Mouse (Mus musculus) lung, postnatal 10 days (tissue): ENCODE measurements at regions not wholly inside any gene's neighbourhood (a gene's known extent, or its start where the extent isn't known, plus 50 kb on each side); places are given as distances from the start of the nearest gene placed in this dataset.
"Not testable (repeated sequence)": the region's sequence is repeated elsewhere in the genome, so short reads cannot be mapped to it uniquely, and the experiment has no call there.

Experiments used
- DNase-seq: peaks from one replicate; pipeline ENCODE4 v3.0.0; 2021

DNA sequence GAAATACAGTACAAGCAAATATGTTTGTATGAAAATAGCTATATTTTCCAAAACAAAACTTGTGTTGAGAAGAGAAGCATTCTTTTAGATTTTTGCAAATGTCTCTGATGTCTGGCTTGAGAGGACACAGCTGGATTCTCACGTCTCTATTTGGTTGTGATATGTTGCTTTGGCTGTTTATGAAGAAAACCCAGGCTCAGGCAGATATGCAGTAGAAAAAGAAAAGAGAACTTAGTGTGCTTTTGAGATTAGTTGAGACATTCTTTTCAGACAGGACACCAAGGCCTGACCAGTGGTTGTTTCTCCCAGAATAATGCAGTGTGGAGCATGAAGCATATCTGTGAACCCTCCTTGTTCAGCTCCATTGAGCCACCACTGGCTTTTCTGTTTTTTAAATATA is 178.8 kb upstream of the Mamld1 start:
- peak; percentile 2 for DNase-seq

DNA sequence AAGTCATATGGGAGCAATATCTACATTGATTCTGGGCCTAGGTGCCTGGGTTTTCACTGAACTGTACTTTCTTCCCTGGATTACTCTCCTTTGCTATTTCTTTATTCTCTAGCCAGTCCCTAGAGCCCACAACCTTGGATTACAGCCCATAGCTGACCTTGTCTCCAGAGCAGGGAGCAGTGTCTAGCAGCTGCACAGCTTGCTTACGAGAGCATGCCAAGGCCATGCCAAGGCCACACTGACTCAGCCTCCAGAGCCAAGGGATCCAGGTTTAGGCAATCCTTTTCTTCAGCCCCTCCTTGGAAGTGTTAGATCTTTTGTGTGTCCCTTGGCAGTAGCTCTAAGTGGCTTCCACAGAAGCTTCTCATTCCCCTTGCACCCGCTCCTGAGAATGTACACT is 168.7 kb upstream of the Mamld1 start:
- no peak for DNase-seq

DNA sequence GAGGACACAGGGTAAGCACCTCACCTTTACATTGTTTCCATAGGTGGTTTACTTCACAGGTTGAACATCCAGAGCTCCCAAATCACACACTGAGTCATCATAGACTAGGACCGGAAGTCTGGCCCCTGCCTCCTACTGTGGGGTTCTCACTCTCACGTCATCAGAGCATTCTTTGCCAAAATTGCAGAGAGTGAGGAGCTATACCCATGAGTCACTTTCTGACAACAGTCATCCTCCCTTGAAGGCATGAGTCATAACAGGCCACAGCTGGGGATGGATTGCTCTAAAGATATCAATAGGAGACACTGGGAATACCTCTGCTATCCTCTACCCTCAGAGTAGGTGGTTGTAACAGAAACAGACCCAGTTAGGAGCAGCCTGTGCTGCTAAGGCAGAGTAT is 166.6 kb upstream of the Mamld1 start:
- peak; percentile 3 for DNase-seq

DNA sequence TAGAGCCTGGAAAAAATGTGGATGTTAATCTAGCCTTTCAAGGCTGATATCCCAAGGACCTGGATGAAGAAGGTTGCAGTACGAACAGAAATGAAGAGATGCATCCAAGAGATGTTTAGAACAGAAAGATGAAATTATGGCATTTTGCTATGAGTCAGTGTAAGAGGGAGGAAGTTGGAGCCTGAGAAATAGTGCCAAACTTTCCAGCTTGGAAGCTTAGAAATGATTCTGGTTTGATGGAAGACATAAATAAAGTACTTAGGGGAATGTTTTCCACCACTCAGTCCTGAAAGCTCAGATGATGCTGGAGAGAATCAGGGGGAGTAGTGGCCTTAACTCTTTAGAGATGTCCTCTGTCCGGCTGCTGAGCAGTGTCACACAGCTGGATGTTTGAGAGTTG is 155.5 kb upstream of the Mamld1 start:
- DNase-seq: no peak

DNA sequence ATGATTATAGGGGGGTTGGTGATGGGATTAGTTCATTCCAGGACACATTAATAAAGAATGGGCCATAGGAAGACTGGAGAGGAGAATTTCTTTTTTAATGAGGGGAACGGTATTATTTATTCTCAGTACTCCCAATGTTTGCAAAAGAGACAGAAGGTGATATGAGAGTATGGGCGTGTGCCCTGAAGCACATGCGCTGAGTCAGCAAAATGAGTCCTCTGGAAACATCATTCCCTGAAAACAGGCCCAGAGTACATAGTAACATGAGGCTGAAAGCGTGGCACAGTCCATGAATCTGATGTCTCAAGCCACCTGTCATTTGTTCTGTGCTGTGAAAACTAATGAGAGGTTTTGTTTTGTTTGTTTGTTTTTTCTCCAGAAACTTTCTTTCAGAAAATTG is 154.5 kb upstream of the Mamld1 start:
- DNase-seq: no peak

DNA sequence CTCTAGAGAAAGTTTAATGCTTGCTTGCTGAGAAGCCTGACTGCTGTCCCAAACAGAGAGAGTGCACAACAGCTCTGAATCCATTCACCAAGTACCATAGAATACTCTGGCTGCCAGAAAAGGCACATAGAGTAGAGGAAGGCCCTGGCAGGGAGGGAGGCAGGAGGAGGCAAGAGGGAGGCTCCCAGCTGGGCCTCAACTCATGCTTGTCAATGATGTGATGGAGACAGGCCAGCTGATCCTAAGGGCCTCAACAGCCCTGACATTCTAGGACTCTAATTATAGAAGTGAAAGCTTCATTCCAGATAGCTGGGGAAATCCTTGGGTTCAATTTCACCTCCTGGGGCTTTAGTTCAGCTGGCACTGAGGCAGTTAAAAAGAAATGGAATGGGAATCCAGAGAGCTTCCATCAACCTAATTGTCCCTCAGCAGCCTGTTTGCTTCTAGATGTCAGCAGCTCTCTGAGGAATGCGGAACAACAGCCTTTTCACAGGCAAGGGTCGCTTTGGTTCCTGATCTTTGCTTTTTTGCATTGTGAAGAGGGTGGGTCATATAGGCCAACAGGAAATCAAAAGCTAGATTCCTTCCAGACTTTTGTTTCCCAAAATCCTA is 152.8 kb upstream of the Mamld1 start:
- peak; percentile 33 for DNase-seq

DNA sequence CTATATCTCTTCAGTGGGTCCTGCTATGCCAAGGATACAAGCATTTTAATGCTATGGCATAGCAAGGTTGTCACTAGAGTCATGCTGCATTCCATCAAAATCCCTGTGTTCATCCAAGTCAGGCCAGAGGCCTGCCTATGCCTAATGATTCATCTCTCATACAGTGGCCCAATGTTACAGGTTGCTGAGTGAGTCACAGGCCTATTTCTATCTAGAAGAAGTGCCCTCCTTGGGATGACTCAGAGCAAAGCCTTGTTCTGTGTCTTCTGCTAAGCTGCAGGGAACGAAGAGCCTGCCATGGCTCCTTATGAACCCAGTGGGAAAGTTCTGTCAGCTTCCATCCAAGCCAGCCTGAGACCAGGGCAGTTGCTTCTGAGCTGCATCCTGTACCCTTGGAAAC is 151.2 kb upstream of the Mamld1 start:
- DNase-seq: not testable (repeated sequence)

DNA sequence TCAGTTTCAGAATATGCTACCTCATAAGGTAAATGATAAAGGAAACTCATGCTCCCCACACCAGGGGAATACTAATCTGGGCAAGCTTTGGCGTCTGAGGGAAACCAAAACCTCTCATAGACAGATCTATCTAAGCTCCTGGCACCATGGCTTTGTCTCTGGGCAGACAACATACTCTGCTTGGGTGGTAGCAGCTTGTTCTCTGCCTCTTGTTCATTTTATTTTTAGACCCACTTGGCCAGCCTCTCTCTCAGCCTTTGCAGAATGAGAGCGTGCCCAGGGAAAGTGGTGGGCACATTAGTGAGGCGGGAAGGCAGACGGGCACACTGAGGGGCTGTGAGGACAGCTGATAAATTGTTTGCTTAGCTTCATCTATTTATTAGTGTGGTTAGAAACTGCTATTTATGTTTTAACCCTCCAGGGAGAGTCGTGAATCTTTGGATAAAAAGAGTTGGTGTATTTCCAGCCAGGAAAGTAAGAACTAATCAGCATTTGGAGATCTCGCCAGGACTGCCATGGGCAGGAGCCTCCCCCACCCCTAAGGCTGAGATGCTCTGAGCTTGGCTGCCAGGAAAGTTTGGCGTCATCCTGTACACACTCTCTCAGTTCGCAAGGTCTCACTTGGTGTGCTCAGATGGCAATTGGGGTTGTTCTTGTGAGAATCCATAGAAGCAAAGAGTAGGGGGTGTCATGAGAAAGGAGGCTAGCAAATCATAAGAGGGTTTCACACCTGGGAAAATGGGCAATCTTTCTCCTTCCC is 150.2 kb upstream of the Mamld1 start:
- peak; percentile 18 for DNase-seq

DNA sequence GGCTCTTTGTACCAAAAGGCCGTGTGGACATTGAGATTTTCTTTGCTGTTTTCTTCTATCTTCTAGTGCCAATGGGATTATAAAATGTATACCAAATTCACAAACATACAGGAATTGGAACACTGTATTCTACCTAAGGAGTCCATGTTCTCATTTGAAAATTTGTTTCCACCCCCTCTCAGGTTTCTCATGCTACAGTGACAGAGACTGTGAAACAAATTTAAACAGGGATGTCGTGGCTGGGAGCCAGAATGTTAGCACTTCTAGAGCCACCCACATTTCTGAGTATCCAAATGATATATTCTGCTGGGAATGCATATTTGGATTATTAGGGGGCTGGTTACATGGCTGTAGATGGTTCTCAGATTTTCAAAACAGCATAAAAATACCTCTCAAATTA is 124.4 kb upstream of the Mamld1 start:
- no peak for DNase-seq

DNA sequence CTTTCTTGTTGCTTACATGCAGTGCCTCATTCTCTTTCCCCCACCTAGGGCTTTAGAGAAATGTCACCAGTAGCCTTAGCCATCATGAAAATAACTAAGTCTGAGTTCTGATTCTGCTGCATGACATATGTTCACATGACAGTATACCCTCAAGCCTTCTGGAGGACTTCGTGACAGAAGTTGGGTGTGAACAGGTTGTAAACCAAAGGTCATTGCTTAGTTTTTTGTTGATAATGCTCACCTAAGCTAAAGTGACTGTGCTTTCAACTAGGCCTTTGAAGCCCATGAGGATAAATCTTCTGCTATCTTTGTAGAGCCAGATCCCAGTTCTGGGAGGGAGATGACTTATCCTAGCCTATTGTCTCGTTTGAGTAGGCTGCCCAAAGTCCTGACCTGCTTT is 118.1 kb upstream of the Mamld1 start:
- no peak for DNase-seq

DNA sequence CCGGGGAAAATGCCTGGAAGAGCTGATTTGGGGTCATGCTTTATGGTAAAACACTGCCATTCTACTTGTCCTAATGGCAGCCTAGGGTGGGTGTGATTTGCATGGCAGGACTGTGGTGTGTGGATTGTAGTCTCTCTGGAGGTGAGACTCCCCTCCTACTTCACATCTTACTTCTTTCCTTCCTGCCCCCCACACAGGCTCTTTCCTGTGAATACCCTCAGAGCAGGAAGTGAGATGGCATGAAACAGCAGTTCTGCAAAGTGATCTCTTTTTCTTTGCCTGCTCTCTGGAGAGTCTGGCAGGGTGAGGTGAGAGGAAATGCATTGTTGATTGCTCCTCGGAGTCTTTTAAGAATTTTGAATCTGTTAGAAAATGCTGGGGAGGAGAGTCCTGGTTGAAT is 104.7 kb upstream of the Mamld1 start:
- DNase-seq: no peak

DNA sequence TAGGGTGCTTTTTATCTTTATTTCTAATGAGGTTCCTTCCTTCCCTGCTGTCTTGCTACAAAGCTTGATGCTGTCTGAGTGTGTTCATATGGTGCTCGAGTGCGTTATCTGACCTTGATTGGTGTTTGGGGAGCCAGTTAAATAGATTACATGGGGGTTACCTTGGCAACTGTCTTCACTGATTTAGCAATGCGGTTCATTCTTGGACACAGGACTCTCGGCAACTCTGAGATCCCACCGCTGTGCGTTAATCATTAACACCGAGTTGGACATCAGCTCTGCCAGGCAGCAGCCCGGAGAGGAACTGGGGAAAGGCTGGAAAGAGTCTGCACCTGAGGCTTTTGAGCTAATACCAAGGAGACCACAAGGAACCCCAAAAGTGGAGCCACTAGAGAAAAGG is 104.0 kb upstream of the Mamld1 start:
- DNase-seq: peak; percentile 1

DNA sequence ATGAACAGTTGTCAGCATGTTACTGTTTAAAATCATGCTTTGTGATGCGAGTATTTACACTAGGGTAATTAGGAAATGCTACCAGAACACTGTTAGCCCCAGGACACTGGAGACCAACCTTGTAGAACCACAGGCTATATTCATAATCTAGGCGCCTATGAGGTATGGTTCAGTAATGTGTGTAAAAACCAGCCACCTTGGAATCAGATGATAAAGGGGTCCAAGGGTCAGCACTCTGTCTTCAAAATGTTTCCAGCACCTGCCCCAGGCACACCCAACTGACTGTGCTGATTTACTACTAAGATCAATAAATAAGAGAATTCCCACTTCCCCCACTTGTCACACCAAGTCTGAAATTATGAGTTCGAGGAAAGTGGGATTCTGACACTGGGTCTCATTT is 100.8 kb upstream of the Mamld1 start:
- no peak for DNase-seq

DNA sequence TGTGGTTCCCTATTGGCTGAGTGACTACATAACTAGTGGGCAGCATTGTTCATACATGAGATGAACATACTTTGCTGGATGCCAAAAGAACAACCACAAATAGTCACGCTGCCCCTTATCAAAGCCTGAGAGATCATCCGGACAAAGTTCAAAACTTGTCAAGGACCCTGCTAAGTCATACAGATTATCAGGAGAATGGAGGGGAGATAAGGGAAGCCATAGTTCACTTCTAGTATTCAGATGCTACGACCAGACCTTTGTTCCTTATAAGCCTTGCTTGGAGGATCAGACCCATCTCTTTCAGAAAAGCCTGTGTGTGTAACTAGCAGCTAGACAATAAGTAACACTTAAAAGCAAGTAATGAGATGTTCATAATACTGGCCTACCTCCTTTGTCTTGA is 97.0 kb upstream of the Mamld1 start:
- DNase-seq: no peak
